Mouse (Mus musculus): ENCODE data around the gene Myo5a. TPM values are rescaled to one million over a fixed set of nuclear protein-coding genes. Genes with fewer than 3 reads are reported as not detected.

Gene Myo5a
- polyA plus RNA-seq, 1 experiment from 2014 or later, result 1.6 TPM

DNA sequence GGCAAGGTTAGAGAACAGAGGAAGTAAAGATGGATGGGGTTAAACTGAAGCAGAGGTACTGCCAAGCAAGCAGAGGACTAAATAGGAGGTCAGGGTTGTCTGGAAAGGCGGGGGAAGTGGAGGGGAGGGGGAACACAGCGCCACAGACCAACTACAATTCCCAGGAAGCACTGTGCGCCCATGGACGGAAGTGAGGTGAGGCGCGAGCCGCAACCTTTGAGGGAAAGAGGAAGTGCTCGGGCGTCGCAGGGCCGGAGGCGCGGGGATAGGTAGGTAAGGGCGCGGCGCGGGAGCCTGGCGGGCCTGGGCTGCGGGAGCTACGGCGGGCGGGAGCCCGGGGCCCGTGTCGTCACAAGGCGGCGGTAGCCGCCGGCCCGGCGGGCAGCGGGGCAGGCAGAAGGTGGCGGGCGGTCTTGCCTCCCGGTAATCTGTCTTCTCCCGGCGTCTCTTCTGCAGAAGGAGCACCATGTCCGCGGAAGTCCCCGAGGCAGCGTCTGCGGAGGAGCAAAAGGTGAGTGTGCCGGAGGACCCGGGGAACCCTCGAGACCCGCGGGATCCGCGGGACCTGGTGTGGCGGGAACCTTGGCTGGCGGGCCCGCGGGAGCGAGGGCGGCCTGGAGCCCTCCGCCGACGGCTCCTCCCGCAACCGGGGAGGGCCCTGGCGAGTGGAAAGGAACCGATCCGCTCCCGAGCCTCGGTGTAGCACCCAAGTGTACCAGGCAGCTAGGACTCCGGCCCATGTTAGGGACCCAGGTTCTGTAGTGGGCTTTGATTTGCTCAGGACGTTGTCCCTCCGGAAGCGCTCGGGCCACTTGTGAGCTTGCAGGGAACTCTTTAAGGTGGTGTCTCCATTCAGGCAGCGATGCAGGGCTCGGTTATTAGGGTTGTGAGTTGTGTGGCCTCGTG, 33.1 kb upstream of the Myo5a start, which contains the start of gene Arpp19:
Gene Arpp19 (plus strand): TSS at position 164 of the 906 bp plus-strand sequence.
- Histone ChIP-seq H3K4me2 (ENCODE audit: low read depth, low read length) (peak within 1 kb of the TSS; percentile 72), H3K9me3 (replicated peaks; ENCODE audit: control insufficient read depth, low read length) (no peaks in the 10 kb centered on the region), H3K4me3 (ENCODE audit: low read depth, low read length) (peak within 1 kb of the TSS; percentile 82), H3K27ac (ENCODE audit: low read length) (peak within 1 kb of the TSS; percentile 69), H3K36me3 (ENCODE audit: control insufficient read depth, insufficient read depth) (no peaks in the 10 kb centered on the region), H3K9ac (ENCODE audit: low read depth, low read length) (peak within 1 kb of the TSS; percentile 83), H3K4me1 (ENCODE audit: control insufficient read depth, low read depth, low read length) (peaks cover 8% of the 10 kb centered on the region), H3K27me3 (ENCODE audit: control insufficient read depth, insufficient read depth, low read depth, low read length) (no peaks in the 10 kb centered on the region)
- under 1% methylated on average over 70 of the region's 73 CpGs for WGBS (ENCODE audit: insufficient replicate concordance)
- peak; percentile 87 for ATAC-seq (ENCODE audit: low read depth)

DNA sequence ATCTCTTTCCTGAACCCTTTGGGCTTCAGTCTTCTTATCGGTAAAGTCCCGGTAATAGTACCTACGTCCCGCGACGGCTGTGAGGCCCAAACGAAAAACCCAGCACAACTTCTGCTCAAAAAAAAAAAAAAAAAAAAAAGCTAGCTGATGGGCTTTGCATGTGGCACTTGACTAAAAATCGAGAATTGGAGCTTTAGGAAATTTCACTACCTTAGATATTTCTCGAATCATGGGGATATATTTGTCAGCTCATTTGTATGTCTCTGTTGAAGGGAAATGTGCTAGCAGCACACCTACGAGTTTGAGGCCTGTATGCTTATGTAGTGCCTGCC, 32.5 kb upstream of the Myo5a start:
- Histone ChIP-seq H3K36me3 (ENCODE audit: control insufficient read depth, insufficient read depth) (no peaks in the 10 kb centered on the region), H3K9ac (ENCODE audit: low read depth, low read length) (peak overlapping the region; percentile 83), H3K27me3 (ENCODE audit: control insufficient read depth, insufficient read depth, low read depth, low read length) (no peaks in the 10 kb centered on the region), H3K4me1 (ENCODE audit: control insufficient read depth, low read depth, low read length) (peaks cover 8% of the 10 kb centered on the region), H3K4me2 (ENCODE audit: low read depth, low read length) (peak overlapping the region; percentile 72), H3K27ac (ENCODE audit: low read length) (peak overlapping the region; percentile 69), H3K9me3 (replicated peaks; ENCODE audit: control insufficient read depth, low read length) (no peaks in the 10 kb centered on the region), H3K4me3 (ENCODE audit: low read depth, low read length) (peak overlapping the region; percentile 82)
- no peak for ATAC-seq (ENCODE audit: low read depth)
- WGBS (ENCODE audit: insufficient replicate concordance), result under 1% methylated on average over 10 of the region's 10 CpGs

DNA sequence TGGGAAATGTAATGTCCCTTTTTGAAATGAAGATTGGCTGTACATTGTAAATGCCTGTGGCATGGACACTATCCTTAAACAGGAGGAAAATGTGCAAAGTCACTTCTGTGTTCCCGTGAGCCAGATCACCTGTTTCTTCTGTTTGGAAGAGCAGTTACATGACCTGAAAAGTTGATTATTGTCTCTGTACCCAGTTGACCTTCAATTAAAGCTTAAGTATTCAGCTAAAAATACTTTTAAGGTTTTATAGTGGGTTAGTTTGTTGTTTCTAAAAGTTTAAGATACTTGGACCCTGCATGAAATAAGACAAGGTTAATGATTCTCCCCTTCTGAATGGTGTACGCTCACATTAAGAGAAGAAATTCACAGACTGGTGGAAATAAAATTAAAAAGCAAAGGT, 30.2 kb upstream of the Myo5a start:
- 57% methylated on average over 2 of the region's 2 CpGs for WGBS (ENCODE audit: insufficient replicate concordance)
- no peak for ATAC-seq (ENCODE audit: low read depth)
- H3K4me3 ChIP-seq (ENCODE audit: low read depth, low read length), result no peak overlapping the region
- H3K27me3 ChIP-seq (ENCODE audit: control insufficient read depth, insufficient read depth, low read depth, low read length), result no peaks in the 10 kb centered on the region
- no peak overlapping the region for H3K4me2 ChIP-seq (ENCODE audit: low read depth, low read length)
- no peak overlapping the region for H3K9ac ChIP-seq (ENCODE audit: low read depth, low read length)
- no peaks in the 10 kb centered on the region for H3K36me3 ChIP-seq (ENCODE audit: control insufficient read depth, insufficient read depth)
- H3K9me3 ChIP-seq (replicated peaks; ENCODE audit: control insufficient read depth, low read length), result no peaks in the 10 kb centered on the region
- H3K4me1 ChIP-seq (ENCODE audit: control insufficient read depth, low read depth, low read length), result peaks cover 8% of the 10 kb centered on the region
- H3K27ac ChIP-seq (ENCODE audit: low read length), result no peak overlapping the region

DNA sequence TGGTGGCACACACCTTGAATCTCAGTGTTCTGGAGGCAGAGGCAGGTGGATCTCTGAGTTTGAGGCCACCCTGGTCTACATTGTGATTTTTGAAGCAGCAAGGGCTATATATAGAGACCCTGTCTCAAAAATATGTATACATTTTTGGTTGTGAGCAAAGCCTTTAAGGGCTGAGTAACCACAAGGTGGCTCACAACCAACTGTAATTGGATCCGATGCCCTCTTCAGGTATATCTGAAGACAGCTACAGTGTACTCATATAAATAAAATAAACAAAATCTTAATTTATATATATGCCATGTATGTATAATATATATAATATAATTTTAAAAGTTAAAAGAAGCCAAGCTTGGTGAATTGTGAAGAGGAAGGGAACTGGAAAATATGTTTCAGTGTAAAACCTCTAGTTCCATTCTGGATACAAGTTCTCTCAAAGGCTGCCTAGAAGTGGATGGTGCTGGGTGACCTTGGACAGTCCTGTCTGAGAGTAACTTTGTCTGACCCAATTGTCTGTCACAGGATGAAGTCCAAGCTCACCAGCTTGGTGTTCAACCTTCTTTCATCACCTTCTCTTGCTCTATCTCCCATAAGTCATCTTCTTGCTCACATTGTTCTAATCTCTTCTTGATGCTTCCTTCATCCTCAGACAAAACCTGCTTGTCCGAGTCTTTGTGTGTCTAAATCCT, 28.8 kb upstream of the Myo5a start:
- Histone ChIP-seq H3K27me3 (ENCODE audit: control insufficient read depth, insufficient read depth, low read depth, low read length) (no peaks in the 10 kb centered on the region), H3K4me3 (ENCODE audit: low read depth, low read length) (no peak overlapping the region), H3K9ac (ENCODE audit: low read depth, low read length) (no peak overlapping the region), H3K4me2 (ENCODE audit: low read depth, low read length) (no peak overlapping the region), H3K27ac (ENCODE audit: low read length) (no peak overlapping the region), H3K4me1 (ENCODE audit: control insufficient read depth, low read depth, low read length) (peaks cover 8% of the 10 kb centered on the region), H3K9me3 (replicated peaks; ENCODE audit: control insufficient read depth, low read length) (no peaks in the 10 kb centered on the region), H3K36me3 (ENCODE audit: control insufficient read depth, insufficient read depth) (no peaks in the 10 kb centered on the region; the same call in 1 of the 2 replicates)
- WGBS (ENCODE audit: insufficient replicate concordance), result 75% methylated on average over 2 of the region's 2 CpGs
- no peak for ATAC-seq (ENCODE audit: low read depth)

DNA sequence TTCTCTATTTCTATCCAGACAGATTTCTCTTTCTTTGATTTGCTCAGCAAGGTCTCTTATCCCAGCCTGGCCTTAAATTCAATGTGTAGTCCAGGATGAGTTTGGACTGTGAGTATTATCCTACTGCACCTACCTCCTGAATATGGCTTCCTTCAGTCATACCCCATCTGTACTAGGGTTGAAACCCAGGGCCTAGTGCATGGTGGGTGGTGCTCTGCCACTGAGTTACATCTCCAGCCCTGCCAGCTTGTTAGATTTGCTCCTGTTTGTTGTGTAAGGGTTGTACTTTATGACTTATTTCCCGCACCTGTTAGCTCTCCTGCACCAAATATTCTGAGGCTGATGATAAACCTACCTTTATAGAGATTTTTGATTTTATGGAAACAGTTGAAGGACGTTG, 27.6 kb upstream of the Myo5a start:
- Histone ChIP-seq H3K9me3 (replicated peaks; ENCODE audit: control insufficient read depth, low read length) (no peaks in the 10 kb centered on the region), H3K36me3 (ENCODE audit: control insufficient read depth, insufficient read depth) (no peaks in the 10 kb centered on the region; the same call in 1 of the 2 replicates), H3K4me2 (ENCODE audit: low read depth, low read length) (no peak overlapping the region), H3K4me3 (ENCODE audit: low read depth, low read length) (no peak overlapping the region), H3K27me3 (ENCODE audit: control insufficient read depth, insufficient read depth, low read depth, low read length) (no peaks in the 10 kb centered on the region), H3K9ac (ENCODE audit: low read depth, low read length) (no peak overlapping the region), H3K4me1 (ENCODE audit: control insufficient read depth, low read depth, low read length) (peaks cover 8% of the 10 kb centered on the region), H3K27ac (ENCODE audit: low read length) (no peak overlapping the region)
- ATAC-seq (ENCODE audit: low read depth), result no peak
- WGBS (ENCODE audit: insufficient replicate concordance), result 76% methylated on average over 2 of the region's 2 CpGs

DNA sequence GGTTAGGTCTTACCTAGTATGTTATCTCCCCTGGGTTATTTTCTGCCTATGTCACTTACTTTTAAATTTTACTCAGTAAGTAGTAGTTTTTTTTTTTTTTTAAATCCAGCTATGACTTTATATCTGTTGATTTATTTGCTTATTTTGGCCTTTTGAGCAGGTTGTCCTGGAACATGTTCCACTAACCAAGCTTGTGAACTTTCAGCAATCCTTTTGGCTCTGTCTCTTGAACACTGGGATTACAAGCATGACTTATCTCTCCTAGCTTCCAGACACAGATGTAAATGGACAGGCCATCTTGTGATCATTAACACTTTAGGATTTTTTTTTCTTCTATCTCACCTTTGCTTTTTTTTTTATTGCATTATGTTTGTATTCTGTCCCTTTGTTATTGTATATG, 23.7 kb upstream of the Myo5a start:
- H3K9ac ChIP-seq (ENCODE audit: low read depth, low read length), result no peak overlapping the region
- no peaks in the 10 kb centered on the region; the same call in 1 of the 2 replicates for H3K4me1 ChIP-seq (ENCODE audit: control insufficient read depth, low read depth, low read length)
- no peaks in the 10 kb centered on the region; the same call in 1 of the 2 replicates for H3K36me3 ChIP-seq (ENCODE audit: control insufficient read depth, insufficient read depth)
- ATAC-seq (ENCODE audit: low read depth), result no peak
- H3K27me3 ChIP-seq (ENCODE audit: control insufficient read depth, insufficient read depth, low read depth, low read length), result no peaks in the 10 kb centered on the region
- H3K9me3 ChIP-seq (replicated peaks; ENCODE audit: control insufficient read depth, low read length), result no peaks in the 10 kb centered on the region
- no peak overlapping the region for H3K27ac ChIP-seq (ENCODE audit: low read length)
- H3K4me3 ChIP-seq (ENCODE audit: low read depth, low read length), result no peak overlapping the region
- no peak overlapping the region for H3K4me2 ChIP-seq (ENCODE audit: low read depth, low read length)

DNA sequence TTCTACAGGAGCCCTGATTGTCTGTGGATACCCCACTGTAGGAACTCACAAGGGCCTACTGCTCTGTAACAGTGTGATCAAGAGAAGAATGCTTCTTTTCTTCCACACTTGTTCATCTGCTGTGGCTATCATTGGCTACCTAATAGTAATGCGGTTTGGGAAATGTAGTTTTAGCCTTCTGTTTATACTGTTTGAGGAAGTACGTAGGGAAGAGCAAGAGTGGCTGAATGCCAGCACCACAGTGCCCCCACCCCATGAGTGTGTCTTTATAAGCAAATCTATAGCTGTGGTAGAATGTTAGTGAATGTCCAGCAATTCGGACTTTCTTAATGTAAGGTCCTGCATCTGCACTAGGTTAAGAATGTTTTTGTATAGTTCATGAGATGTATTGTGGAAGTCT, 21.7 kb upstream of the Myo5a start:
- H3K36me3 ChIP-seq (ENCODE audit: control insufficient read depth, insufficient read depth), result no peaks in the 10 kb centered on the region; the same call in 1 of the 2 replicates
- no peak overlapping the region for H3K4me2 ChIP-seq (ENCODE audit: low read depth, low read length)
- no peak overlapping the region for H3K9ac ChIP-seq (ENCODE audit: low read depth, low read length)
- 56% methylated on average over 3 of the region's 3 CpGs for WGBS (ENCODE audit: insufficient replicate concordance)
- H3K4me1 ChIP-seq (ENCODE audit: control insufficient read depth, low read depth, low read length), result no peaks in the 10 kb centered on the region; the same call in 1 of the 2 replicates
- no peak for ATAC-seq (ENCODE audit: low read depth)
- no peaks in the 10 kb centered on the region for H3K27me3 ChIP-seq (ENCODE audit: control insufficient read depth, insufficient read depth, low read depth, low read length)
- H3K9me3 ChIP-seq (replicated peaks; ENCODE audit: control insufficient read depth, low read length), result no peaks in the 10 kb centered on the region
- H3K4me3 ChIP-seq (ENCODE audit: low read depth, low read length), result no peak overlapping the region
- H3K27ac ChIP-seq (ENCODE audit: low read length), result no peak overlapping the region

DNA sequence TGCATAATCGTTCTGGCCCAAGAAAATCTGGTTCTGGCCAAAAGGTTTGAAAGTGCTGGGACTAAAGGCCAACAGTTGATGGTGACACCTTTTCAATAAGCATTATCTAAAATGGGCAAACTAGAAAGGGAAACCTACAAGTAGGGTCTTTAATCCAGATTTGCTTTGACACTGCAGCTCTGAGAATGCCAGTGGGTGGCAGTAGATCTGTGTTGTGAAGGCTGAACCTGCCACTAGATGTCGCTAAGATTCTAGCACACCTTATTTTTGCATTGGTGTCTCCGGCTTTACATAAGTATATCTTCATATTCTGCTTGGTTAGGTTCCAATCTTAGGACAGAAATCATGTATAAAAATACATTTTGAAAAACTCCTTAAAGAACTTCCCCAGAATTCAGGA, 20.8 kb upstream of the Myo5a start:
- H3K36me3 ChIP-seq (ENCODE audit: control insufficient read depth, insufficient read depth), result no peaks in the 10 kb centered on the region; the same call in 1 of the 2 replicates
- H3K4me1 ChIP-seq (ENCODE audit: control insufficient read depth, low read depth, low read length), result no peaks in the 10 kb centered on the region; the same call in 1 of the 2 replicates
- no peak overlapping the region for H3K4me3 ChIP-seq (ENCODE audit: low read depth, low read length)
- no peak overlapping the region for H3K27ac ChIP-seq (ENCODE audit: low read length)
- H3K27me3 ChIP-seq (ENCODE audit: control insufficient read depth, insufficient read depth, low read depth, low read length), result no peaks in the 10 kb centered on the region
- H3K4me2 ChIP-seq (ENCODE audit: low read depth, low read length), result no peak overlapping the region
- ATAC-seq (ENCODE audit: low read depth), result no peak
- no peak overlapping the region for H3K9ac ChIP-seq (ENCODE audit: low read depth, low read length)
- 28% methylated on average over 3 of the region's 3 CpGs for WGBS (ENCODE audit: insufficient replicate concordance)
- no peaks in the 10 kb centered on the region for H3K9me3 ChIP-seq (replicated peaks; ENCODE audit: control insufficient read depth, low read length)

DNA sequence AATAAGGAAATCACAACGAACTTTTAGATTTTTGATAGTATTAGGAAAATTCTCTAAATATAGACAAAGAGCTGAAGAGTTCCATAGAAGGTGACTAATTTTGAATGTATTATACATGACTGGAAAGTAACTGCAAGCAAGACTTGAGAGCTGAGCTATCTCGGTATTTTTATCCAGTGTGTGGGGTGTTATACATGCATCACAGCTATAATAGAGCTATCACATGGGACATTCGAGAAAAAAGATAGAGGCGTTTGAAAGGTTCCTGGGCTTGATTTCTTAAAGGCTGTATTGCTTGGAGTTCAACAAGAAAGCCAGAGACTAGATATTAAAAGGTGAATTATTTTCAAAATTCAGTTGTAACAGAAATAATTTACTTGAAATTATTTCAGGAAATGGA, 19.0 kb upstream of the Myo5a start:
- H3K4me2 ChIP-seq (ENCODE audit: low read depth, low read length), result no peak overlapping the region
- H3K4me3 ChIP-seq (ENCODE audit: low read depth, low read length), result no peak overlapping the region
- no peak for ATAC-seq (ENCODE audit: low read depth)
- no peak overlapping the region for H3K9ac ChIP-seq (ENCODE audit: low read depth, low read length)
- no peaks in the 10 kb centered on the region for H3K4me1 ChIP-seq (ENCODE audit: control insufficient read depth, low read depth, low read length)
- H3K9me3 ChIP-seq (replicated peaks; ENCODE audit: control insufficient read depth, low read length), result no peaks in the 10 kb centered on the region
- no peaks in the 10 kb centered on the region for H3K27me3 ChIP-seq (ENCODE audit: control insufficient read depth, insufficient read depth, low read depth, low read length)
- H3K27ac ChIP-seq (ENCODE audit: low read length), result no peak overlapping the region
- WGBS (ENCODE audit: insufficient replicate concordance), result 71% methylated on average over 4 of the region's 4 CpGs
- peaks cover 3% of the 10 kb centered on the region; the same call in 1 of the 2 replicates for H3K36me3 ChIP-seq (ENCODE audit: control insufficient read depth, insufficient read depth)
